Mouse (Mus musculus) liver, embryonic 16.5 days (tissue): ENCODE data around the gene Mmel1. TPM values are rescaled to one million over a fixed set of nuclear protein-coding genes. Genes with fewer than 3 reads are reported as not detected.
A peak's percentile ranks its signal among the peaks of the same experiment; 100 is the strongest.

Experiments
- ATAC-seq: fragments of 200-750 bp; cut with Nextera tagmentation; 2 replicates; pipeline ENCODE4 v1.8.0; 2017; ENCODE audit warnings: low read depth, mild to moderate bottlenecking, moderate number of reproducible peaks, moderate library complexity
- H3K27ac ChIP-seq: fragments of 300-500 bp; sonication (generic); 2 replicates; pipeline ENCODE4 v1.5.1; 2014; ENCODE audit warnings: mild to moderate bottlenecking, low read length
- H3K27me3 ChIP-seq: fragments of 300-500 bp; sonication (generic); 2 replicates; pipeline ENCODE4 v1.6.1; 2014; ENCODE audit warnings: low read depth, low read length, mixed read lengths; ENCODE audit not compliant: control insufficient read depth, insufficient read depth
- H3K36me3 ChIP-seq: fragments of 300-500 bp; sonication (generic); 2 replicates; pipeline ENCODE4 v1.6.1; 2014; ENCODE audit warnings: mild to moderate bottlenecking; ENCODE audit not compliant: control insufficient read depth, insufficient read depth
- H3K4me1 ChIP-seq: fragments of 300-500 bp; sonication (generic); 2 replicates; pipeline ENCODE4 v1.6.1; 2014; ENCODE audit warnings: low read depth, low read length, mixed read lengths; ENCODE audit not compliant: control insufficient read depth
- H3K4me2 ChIP-seq: fragments of 300-500 bp; sonication (generic); 2 replicates; pipeline ENCODE4 v1.6.1; 2014; ENCODE audit warnings: low read depth, low read length, mixed read lengths
- H3K4me3 ChIP-seq: fragments of 300-500 bp; sonication (generic); 2 replicates; pipeline ENCODE4 v1.5.1; 2014; ENCODE audit warnings: low read depth, mild to moderate bottlenecking, low read length
- H3K9ac ChIP-seq: fragments of 300-500 bp; sonication (generic); 2 replicates; pipeline ENCODE4 v1.6.1; 2014; ENCODE audit warnings: low read depth, low read length
- H3K9me3 ChIP-seq: fragments of 300-500 bp; sonication (generic); replicated peaks from 2 replicates; pipeline ENCODE4 v1.6.1; 2016; ENCODE audit warnings: low read length; ENCODE audit not compliant: control insufficient read depth
- WGBS: fragments of 180-500 bp; shearing (Covaris S2); extraction: QIAGEN DNeasy Blood & Tissue Kit; methylation state at CpG from one replicate; pipeline ENCODE4 v1.1.7; 2014; ENCODE audit not compliant: insufficient replicate concordance; 5-methylcytosine and 5-hydroxymethylcytosine counted together
- polyA plus RNA-seq: library from polyadenylated mRNA; unstranded; fragments of >200 nt; fragmentation: Nextera tagmentation; extraction: Ambion mirVana; gene quantifications from 2 replicates; pipeline ENCODE4 v1.2.1, GENCODE M21; 2015

Gene Mmel1
- polyA plus RNA-seq, 1 experiment from 2014 or later: 2.4 TPM

- peaks cover 32% of the 10 kb centered on the region for H3K27me3 ChIP-seq
- no peaks in the 10 kb centered on the region; the same call in 1 of the 2 replicates for H3K4me1 ChIP-seq
- ATAC-seq: no peak
- WGBS: 63% methylated on average over 10 of the region's 10 CpGs
- no peaks in the 10 kb centered on the region for H3K36me3 ChIP-seq
- H3K4me3 ChIP-seq: no peak overlapping the region
- no peak overlapping the region for H3K27ac ChIP-seq
- no peak overlapping the region for H3K4me2 ChIP-seq
- H3K9me3 ChIP-seq: no peaks in the 10 kb centered on the region
- no peak overlapping the region for H3K9ac ChIP-seq
Observed at GRCm38 (mm10) chr4:154857366-154858240, 11.8 kb upstream of the Mmel1 start.

- Histone ChIP-seq H3K9ac (no peak overlapping the region), H3K4me1 (no peaks in the 10 kb centered on the region; the same call in 1 of the 2 replicates), H3K36me3 (no peaks in the 10 kb centered on the region), H3K4me3 (no peak overlapping the region), H3K27me3 (peaks cover 32% of the 10 kb centered on the region), H3K4me2 (no peak overlapping the region), H3K9me3 (no peaks in the 10 kb centered on the region), H3K27ac (no peak overlapping the region)
- WGBS: 46% methylated on average over 3 of the region's 3 CpGs
- ATAC-seq: no peak
Observed at GRCm38 (mm10) chr4:154858601-154859000, 10.8 kb upstream of the Mmel1 start.

GRCm38 (mm10) chr4:154861967-154862366, 7.4 kb upstream of the Mmel1 start:
- Histone ChIP-seq H3K27ac (no peak overlapping the region), H3K4me3 (no peak overlapping the region), H3K4me1 (peaks cover 6% of the 10 kb centered on the region), H3K9me3 (no peaks in the 10 kb centered on the region), H3K36me3 (no peaks in the 10 kb centered on the region), H3K27me3 (peaks cover under 1% of the 10 kb centered on the region; the same call in 1 of the 2 replicates), H3K9ac (no peak overlapping the region), H3K4me2 (no peak overlapping the region)
- ATAC-seq: no peak
- 49% methylated on average over 5 of the region's 5 CpGs for WGBS

GRCm38 (mm10) chr4:154863436-154863935, 5.9 kb upstream of the Mmel1 start:
- WGBS: 63% methylated on average over 3 of the region's 3 CpGs
- H3K27me3 ChIP-seq: no peaks in the 10 kb centered on the region; the same call in 1 of the 2 replicates

GRCm38 (mm10) chr4:154864271-154864771, 5.1 kb upstream of the Mmel1 start:
- peak overlapping the region; percentile 53 for H3K4me2 ChIP-seq
- H3K9me3 ChIP-seq: no peaks in the 10 kb centered on the region
- peaks cover 4% of the 10 kb centered on the region; the same call in 1 of the 2 replicates for H3K27me3 ChIP-seq
- H3K4me3 ChIP-seq: peak overlapping the region; percentile 39
- no peak overlapping the region for H3K27ac ChIP-seq
- H3K9ac ChIP-seq: peak overlapping the region; percentile 17; the same call in 1 of the 2 replicates
- H3K36me3 ChIP-seq: no peaks in the 10 kb centered on the region
- peak; percentile 86 for ATAC-seq
- 2% methylated on average over 18 of the region's 18 CpGs for WGBS
- H3K4me1 ChIP-seq: peaks cover 6% of the 10 kb centered on the region

More at GRCm38 (mm10) chr4:154863436-154863935, 5.9 kb upstream of the Mmel1 start:
- Histone ChIP-seq H3K4me2 (no peak overlapping the region), H3K27ac (no peak overlapping the region), H3K4me3 (no peak overlapping the region), H3K9me3 (no peaks in the 10 kb centered on the region), H3K4me1 (peaks cover 6% of the 10 kb centered on the region), H3K9ac (no peak overlapping the region), H3K36me3 (no peaks in the 10 kb centered on the region)
- ATAC-seq: no peak

GRCm38 (mm10) chr4:154864961-154865760, 4.2 kb upstream of the Mmel1 start:
- no peak overlapping the region; the same call in 1 of the 2 replicates for H3K4me3 ChIP-seq
- WGBS: 70% methylated on average over 18 of the region's 18 CpGs
- H3K4me2 ChIP-seq: peak overlapping the region; percentile 53
- H3K4me1 ChIP-seq: peaks cover 6% of the 10 kb centered on the region
- no peak overlapping the region for H3K9ac ChIP-seq
- ATAC-seq: no peak
- H3K27ac ChIP-seq: no peak overlapping the region
- no peaks in the 10 kb centered on the region for H3K9me3 ChIP-seq
- H3K27me3 ChIP-seq: peaks cover 4% of the 10 kb centered on the region; the same call in 1 of the 2 replicates
- H3K36me3 ChIP-seq: no peaks in the 10 kb centered on the region

GRCm38 (mm10) chr4:154866391-154866790, 3.0 kb upstream of the Mmel1 start:
- peaks cover 6% of the 10 kb centered on the region for H3K4me1 ChIP-seq
- no peaks in the 10 kb centered on the region for H3K36me3 ChIP-seq
- no peak overlapping the region for H3K27ac ChIP-seq
- no peak overlapping the region for H3K4me2 ChIP-seq
- peaks cover 6% of the 10 kb centered on the region; the same call in 1 of the 2 replicates for H3K27me3 ChIP-seq
- no peak for ATAC-seq
- 62% methylated on average over 5 of the region's 5 CpGs for WGBS
- H3K9me3 ChIP-seq: no peaks in the 10 kb centered on the region
- no peak overlapping the region for H3K9ac ChIP-seq
- H3K4me3 ChIP-seq: no peak overlapping the region

GRCm38 (mm10) chr4:154867257-154867656, 2.1 kb upstream of the Mmel1 start:
- Histone ChIP-seq H3K9me3 (no peaks in the 10 kb centered on the region), H3K4me3 (no peak overlapping the region), H3K27ac (no peak overlapping the region), H3K4me1 (peaks cover 6% of the 10 kb centered on the region), H3K36me3 (no peaks in the 10 kb centered on the region), H3K9ac (no peak overlapping the region), H3K4me2 (no peak overlapping the region), H3K27me3 (peaks cover 15% of the 10 kb centered on the region)
- no peak for ATAC-seq
- 58% methylated on average over 6 of the region's 6 CpGs for WGBS
